Mouse (Mus musculus) ES-Bruce4 (cell line): ENCODE measurements at regions not wholly inside any gene's neighbourhood (a gene's known extent, or its start where the extent isn't known, plus 50 kb on each side); places are given as distances from the start of the nearest gene placed in this dataset.

Experiments used
- H3K27ac ChIP-seq: 2 replicates; pipeline ENCODE4 v1.5.1; 2012; ENCODE audit warnings: low read length, inconsistent platforms; ENCODE audit not compliant: insufficient read depth
- H3K27me3 ChIP-seq: 2 replicates; pipeline ENCODE4 v1.6.1; 2012; ENCODE audit warnings: mild to moderate bottlenecking, low read length, inconsistent platforms; ENCODE audit not compliant: control insufficient read depth, poor library complexity, insufficient read depth, severe bottlenecking
- H3K36me3 ChIP-seq: 2 replicates; pipeline ENCODE4 v1.6.1; 2012; ENCODE audit warnings: inconsistent platforms, mild to moderate bottlenecking, low read length, moderate library complexity; ENCODE audit not compliant: control insufficient read depth, poor library complexity, insufficient read depth, severe bottlenecking
- H3K4me1 ChIP-seq: one replicate; pipeline ENCODE4 v1.8.1; 2011; ENCODE audit warnings: low read length; ENCODE audit not compliant: control insufficient read depth, insufficient read depth
- H3K4me3 ChIP-seq: 2 replicates; pipeline ENCODE4 v1.5.1; 2011; ENCODE audit warnings: low read depth, mild to moderate bottlenecking, low read length
- H3K9ac ChIP-seq: 2 replicates; pipeline ENCODE4 v1.6.1; 2012; ENCODE audit warnings: low read depth, mild to moderate bottlenecking, inconsistent platforms; ENCODE audit not compliant: poor library complexity, severe bottlenecking
- H3K9me3 ChIP-seq: replicated peaks from 2 replicates; pipeline ENCODE4 v1.6.1; 2012; ENCODE audit warnings: mild to moderate bottlenecking, low read length, inconsistent platforms; ENCODE audit not compliant: control insufficient read depth, poor library complexity, insufficient read depth, severe bottlenecking
- CTCF ChIP-seq: IDR thresholded peaks from one replicate; pipeline ENCODE4 v1.8.1; 2011; ENCODE audit warnings: low read depth, low read length
- EP300 ChIP-seq: IDR thresholded peaks from 2 replicates; pipeline ENCODE4 v1.6.1; 2011; ENCODE audit warnings: low read depth, low read length; ENCODE audit not compliant: insufficient read depth
- POLR2A ChIP-seq: IDR thresholded peaks from one replicate; pipeline ENCODE4 v1.8.1; 2011; ENCODE audit warnings: low read length; ENCODE audit not compliant: insufficient read depth

DNA sequence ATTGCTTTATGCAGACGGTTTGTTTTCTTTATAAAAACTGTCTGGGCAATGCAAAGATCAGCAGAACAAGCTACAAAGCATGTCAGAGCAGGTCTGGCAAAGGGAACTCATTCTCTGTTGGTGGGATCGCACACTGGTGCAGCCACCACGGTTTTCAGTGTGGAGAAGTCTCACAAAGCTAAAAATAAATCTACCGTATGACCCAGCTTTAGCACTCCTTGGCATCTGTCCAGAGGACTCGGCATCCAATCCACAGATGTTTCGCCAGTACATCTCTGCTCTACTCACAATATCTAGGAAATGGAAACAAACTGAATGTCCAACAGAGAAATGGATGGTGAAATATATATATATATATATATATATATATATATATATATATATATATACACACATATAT, 69.4 kb upstream of the Tbc1d5 start:
- H3K36me3 ChIP-seq, result no peaks in the 10 kb centered on the region
- H3K4me1 ChIP-seq, result no peaks in the 10 kb centered on the region
- TF ChIP-seq POLR2A (no peak), CTCF (no peak), EP300 (no peak)

DNA sequence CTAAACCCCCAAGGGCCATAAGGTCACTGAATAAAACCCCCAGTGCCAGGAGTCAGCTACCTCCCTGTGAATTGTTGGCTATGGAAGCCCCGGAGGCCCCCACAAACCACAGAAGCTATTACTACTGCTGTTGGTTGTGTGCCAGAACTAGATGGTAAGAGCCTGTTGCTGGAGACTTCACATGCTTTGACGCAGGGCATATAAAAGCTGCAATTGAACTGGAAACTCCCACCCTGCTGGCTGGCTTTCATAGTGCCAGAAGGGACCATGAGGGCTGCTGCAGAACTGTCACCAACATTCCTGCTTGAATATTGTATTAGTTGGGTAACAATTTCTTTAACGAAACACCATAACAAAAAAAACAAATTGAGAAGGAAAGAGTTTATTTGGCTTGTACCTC, 66.9 kb upstream of the Tbc1d5 start:
- no peaks in the 10 kb centered on the region for H3K36me3 ChIP-seq
- TF ChIP-seq EP300 (no peak), CTCF (no peak), POLR2A (no peak)
- H3K9ac ChIP-seq, result no peak overlapping the region
- no peaks in the 10 kb centered on the region for H3K27me3 ChIP-seq
- no peak overlapping the region for H3K4me3 ChIP-seq
- H3K9me3 ChIP-seq, result no peaks in the 10 kb centered on the region
- no peak overlapping the region for H3K27ac ChIP-seq
- no peaks in the 10 kb centered on the region for H3K4me1 ChIP-seq

More for the DNA sequence above, 69.4 kb upstream of the Tbc1d5 start:
- Histone ChIP-seq H3K4me3 (no peak overlapping the region), H3K9me3 (no peaks in the 10 kb centered on the region), H3K27me3 (no peaks in the 10 kb centered on the region), H3K9ac (no peak overlapping the region), H3K27ac (no peak overlapping the region)

DNA sequence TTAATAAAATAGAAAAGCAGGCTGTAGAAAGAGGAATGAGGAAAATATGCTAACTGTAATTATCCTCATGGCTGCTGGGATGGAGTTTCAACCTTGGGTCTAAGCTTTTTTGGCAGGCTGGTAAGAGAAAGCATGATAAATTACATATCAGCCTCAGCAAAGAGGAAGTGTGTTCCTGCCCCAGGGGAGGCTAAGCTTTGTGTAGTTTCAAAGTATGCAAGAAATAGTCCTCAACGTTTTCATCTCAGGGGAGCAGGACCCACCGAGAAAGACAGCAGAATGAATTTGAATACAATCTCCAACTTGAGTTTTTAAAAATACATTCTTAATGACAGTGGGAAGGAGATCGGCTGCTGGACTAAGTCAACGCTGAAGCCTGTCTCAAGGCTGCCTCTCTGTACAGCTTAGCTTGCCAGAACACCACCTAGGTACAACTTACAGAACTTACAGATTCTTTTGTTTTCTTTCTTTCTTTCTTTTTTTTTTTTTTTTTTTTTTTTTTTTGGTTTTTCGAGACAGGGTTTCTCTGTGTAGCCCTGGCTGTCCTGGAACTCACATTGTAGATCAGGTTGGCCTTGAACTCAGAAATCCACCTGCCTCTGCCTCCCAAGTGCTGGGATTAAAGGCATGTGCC, 61.3 kb upstream of the Tbc1d5 start:
- Histone ChIP-seq H3K27me3 (no peaks in the 10 kb centered on the region), H3K4me1 (no peaks in the 10 kb centered on the region), H3K9ac (no peak overlapping the region), H3K36me3 (no peaks in the 10 kb centered on the region), H3K9me3 (no peaks in the 10 kb centered on the region), H3K27ac (no peak overlapping the region), H3K4me3 (no peak overlapping the region)
- TF ChIP-seq POLR2A, result no peak
- no peak for TF ChIP-seq CTCF
- TF ChIP-seq EP300, result no peak

DNA sequence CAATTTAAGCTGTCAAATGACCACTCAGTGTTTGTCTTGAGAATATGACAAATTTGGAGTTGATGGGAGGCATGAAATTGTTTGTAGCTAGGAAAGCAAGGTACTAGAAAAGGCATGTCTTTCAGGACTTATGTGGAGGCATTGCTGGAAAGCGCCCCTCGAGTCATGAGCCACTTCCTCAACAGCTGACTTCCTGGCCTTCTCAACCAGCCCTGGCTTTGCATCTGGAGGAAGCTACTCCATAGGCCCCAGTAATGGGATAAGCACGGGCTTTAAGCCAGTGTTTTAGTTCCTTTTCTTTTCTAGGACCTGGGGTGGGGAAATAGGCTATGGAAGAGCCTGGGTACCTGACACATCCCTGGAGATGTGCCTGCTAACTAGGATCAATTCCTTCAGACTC, 60.3 kb upstream of the Tbc1d5 start:
- H3K9ac ChIP-seq, result no peak overlapping the region
- H3K27ac ChIP-seq, result no peak overlapping the region
- no peaks in the 10 kb centered on the region for H3K4me1 ChIP-seq
- TF ChIP-seq POLR2A, result no peak
- TF ChIP-seq EP300, result no peak
- no peak for TF ChIP-seq CTCF
- H3K27me3 ChIP-seq, result no peaks in the 10 kb centered on the region
- no peaks in the 10 kb centered on the region for H3K9me3 ChIP-seq
- H3K36me3 ChIP-seq, result no peaks in the 10 kb centered on the region
- H3K4me3 ChIP-seq, result no peak overlapping the region
